Mouse (Mus musculus): ENCODE results near the gene Slk. TPM values are rescaled to one million over a fixed set of nuclear protein-coding genes. Genes with fewer than 3 reads are reported as not detected.
A peak's percentile ranks its signal among the peaks of the same experiment; 100 is the strongest.

The Slk gene
- polyA plus RNA-seq, 1 experiment from 2014 or later, result 13.8 TPM

GRCm38 (mm10) chr19:47651160-47651480, 71.6 kb downstream of the Slk start:
- WGBS, result 92% methylated on average over 5 of the region's 5 CpGs
- H3K27me3 ChIP-seq (ENCODE audit: control insufficient read depth, insufficient read depth, low read length), result no peaks in the 10 kb centered on the region
- H3K9me3 ChIP-seq (ENCODE audit: control insufficient read depth, low read length), result no peaks in the 10 kb centered on the region
- H3K4me1 ChIP-seq (ENCODE audit: control insufficient read depth, insufficient read depth, low read length), result no peaks in the 10 kb centered on the region
- no peak overlapping the region for H3K27ac ChIP-seq (ENCODE audit: low read depth, low read length)
- no peaks in the 10 kb centered on the region for H3K36me3 ChIP-seq (ENCODE audit: control insufficient read depth, insufficient read depth, low read length)
- ATAC-seq (ENCODE audit: insufficient read depth, low FRiP score, low TSS enrichment) (no peak), DNase-seq (ENCODE audit: low spot score) (no peak)
- no peak overlapping the region for H3K4me2 ChIP-seq (ENCODE audit: low read depth)
- H3K4me3 ChIP-seq (ENCODE audit: low read depth, low read length), result no peak overlapping the region
- H3K9ac ChIP-seq (ENCODE audit: low read length), result no peak overlapping the region

- ATAC-seq (ENCODE audit: insufficient read depth, low FRiP score, low TSS enrichment), result no peak
- 78% methylated on average over 8 of the region's 8 CpGs for WGBS
Measured at GRCm38 (mm10) chr19:47652255-47652654, 72.8 kb downstream of the Slk start.

GRCm38 (mm10) chr19:47653173-47653572, 73.7 kb downstream of the Slk start:
- no peaks in the 10 kb centered on the region for H3K36me3 ChIP-seq (ENCODE audit: control insufficient read depth, insufficient read depth, low read length)
- H3K27ac ChIP-seq (ENCODE audit: low read depth, low read length), result no peak overlapping the region
- ATAC-seq (ENCODE audit: insufficient read depth, low FRiP score, low TSS enrichment) (no peak), DNase-seq (ENCODE audit: low spot score) (no peak)
- H3K9ac ChIP-seq (ENCODE audit: low read length), result no peak overlapping the region
- H3K4me3 ChIP-seq (ENCODE audit: low read depth, low read length), result no peak overlapping the region
- no peaks in the 10 kb centered on the region for H3K9me3 ChIP-seq (ENCODE audit: control insufficient read depth, low read length)
- 91% methylated on average over 8 of the region's 8 CpGs for WGBS
- H3K4me2 ChIP-seq (ENCODE audit: low read depth), result no peak overlapping the region
- H3K27me3 ChIP-seq (ENCODE audit: control insufficient read depth, insufficient read depth, low read length), result no peaks in the 10 kb centered on the region
- H3K4me1 ChIP-seq (ENCODE audit: control insufficient read depth, insufficient read depth, low read length), result no peaks in the 10 kb centered on the region

More at GRCm38 (mm10) chr19:47652255-47652654, 72.8 kb downstream of the Slk start:
- no peak overlapping the region for H3K27ac ChIP-seq (ENCODE audit: low read depth, low read length)
- H3K9ac ChIP-seq (ENCODE audit: low read length), result no peak overlapping the region
- H3K4me3 ChIP-seq (ENCODE audit: low read depth, low read length), result no peak overlapping the region
- no peak for DNase-seq (ENCODE audit: low spot score)
- no peaks in the 10 kb centered on the region for H3K9me3 ChIP-seq (ENCODE audit: control insufficient read depth, low read length)
- H3K36me3 ChIP-seq (ENCODE audit: control insufficient read depth, insufficient read depth, low read length), result no peaks in the 10 kb centered on the region
- no peak overlapping the region for H3K4me2 ChIP-seq (ENCODE audit: low read depth)
- H3K27me3 ChIP-seq (ENCODE audit: control insufficient read depth, insufficient read depth, low read length), result no peaks in the 10 kb centered on the region
- H3K4me1 ChIP-seq (ENCODE audit: control insufficient read depth, insufficient read depth, low read length), result no peaks in the 10 kb centered on the region

- no peaks in the 10 kb centered on the region for H3K27me3 ChIP-seq (ENCODE audit: control insufficient read depth, insufficient read depth, low read length)
- H3K36me3 ChIP-seq (ENCODE audit: control insufficient read depth, insufficient read depth, low read length), result no peaks in the 10 kb centered on the region
- H3K27ac ChIP-seq (ENCODE audit: low read depth, low read length), result no peak overlapping the region
- H3K4me2 ChIP-seq (ENCODE audit: low read depth), result no peak overlapping the region
- no peak for ATAC-seq (ENCODE audit: insufficient read depth, low FRiP score, low TSS enrichment)
- no peak overlapping the region for H3K9ac ChIP-seq (ENCODE audit: low read length)
- no peak overlapping the region for H3K4me3 ChIP-seq (ENCODE audit: low read depth, low read length)
- no peak for DNase-seq (ENCODE audit: low spot score)
- no peaks in the 10 kb centered on the region for H3K9me3 ChIP-seq (ENCODE audit: control insufficient read depth, low read length)
- WGBS, result 75% methylated on average over 11 of the region's 11 CpGs
- H3K4me1 ChIP-seq (ENCODE audit: control insufficient read depth, insufficient read depth, low read length), result no peaks in the 10 kb centered on the region
Measured at GRCm38 (mm10) chr19:47654896-47655295, 75.4 kb downstream of the Slk start.

GRCm38 (mm10) chr19:47658914-47659535, 79.5 kb downstream of the Slk start:
- Histone ChIP-seq H3K4me3 (ENCODE audit: low read depth, low read length) (no peak overlapping the region), H3K4me2 (ENCODE audit: low read depth) (no peak overlapping the region), H3K36me3 (ENCODE audit: control insufficient read depth, insufficient read depth, low read length) (no peaks in the 10 kb centered on the region), H3K27me3 (ENCODE audit: control insufficient read depth, insufficient read depth, low read length) (no peaks in the 10 kb centered on the region), H3K4me1 (ENCODE audit: control insufficient read depth, insufficient read depth, low read length) (no peaks in the 10 kb centered on the region), H3K9me3 (ENCODE audit: control insufficient read depth, low read length) (no peaks in the 10 kb centered on the region), H3K27ac (ENCODE audit: low read depth, low read length) (no peak overlapping the region), H3K9ac (ENCODE audit: low read length) (peak overlapping the region; percentile 26; the same call in 1 of the 2 replicates)
- ATAC-seq (ENCODE audit: insufficient read depth, low FRiP score, low TSS enrichment), result 0 out of 2 replicates have a peak, but pooled peaks have one; percentile 63
- peak; percentile 56 for DNase-seq (ENCODE audit: low spot score)
- WGBS, result 30% methylated on average over 5 of the region's 5 CpGs

GRCm38 (mm10) chr19:47659765-47660408, 80.4 kb downstream of the Slk start:
- DNase-seq (ENCODE audit: low spot score), result no peak
- Histone ChIP-seq H3K4me3 (ENCODE audit: low read depth, low read length) (no peak overlapping the region), H3K9me3 (ENCODE audit: control insufficient read depth, low read length) (no peaks in the 10 kb centered on the region), H3K27ac (ENCODE audit: low read depth, low read length) (no peak overlapping the region), H3K27me3 (ENCODE audit: control insufficient read depth, insufficient read depth, low read length) (no peaks in the 10 kb centered on the region), H3K4me2 (ENCODE audit: low read depth) (no peak overlapping the region), H3K4me1 (ENCODE audit: control insufficient read depth, insufficient read depth, low read length) (no peaks in the 10 kb centered on the region), H3K36me3 (ENCODE audit: control insufficient read depth, insufficient read depth, low read length) (no peaks in the 10 kb centered on the region), H3K9ac (ENCODE audit: low read length) (no peak overlapping the region)
- 89% methylated on average over 9 of the region's 9 CpGs for WGBS
- ATAC-seq (ENCODE audit: insufficient read depth, low FRiP score, low TSS enrichment), result no peak

GRCm38 (mm10) chr19:47667601-47668000, 88.1 kb downstream of the Slk start:
- no peaks in the 10 kb centered on the region for H3K27me3 ChIP-seq (ENCODE audit: control insufficient read depth, insufficient read depth, low read length)
- H3K4me1 ChIP-seq (ENCODE audit: control insufficient read depth, insufficient read depth, low read length), result no peaks in the 10 kb centered on the region
- no peak overlapping the region for H3K4me3 ChIP-seq (ENCODE audit: low read depth, low read length)
- H3K9me3 ChIP-seq (ENCODE audit: control insufficient read depth, low read length), result no peaks in the 10 kb centered on the region
- no peak for ATAC-seq (ENCODE audit: insufficient read depth, low FRiP score, low TSS enrichment)
- H3K36me3 ChIP-seq (ENCODE audit: control insufficient read depth, insufficient read depth, low read length), result no peaks in the 10 kb centered on the region
- WGBS, result 63% methylated on average over 8 of the region's 8 CpGs
- DNase-seq (ENCODE audit: low spot score), result no peak
- no peak overlapping the region for H3K4me2 ChIP-seq (ENCODE audit: low read depth)
- H3K27ac ChIP-seq (ENCODE audit: low read depth, low read length), result no peak overlapping the region
- H3K9ac ChIP-seq (ENCODE audit: low read length), result no peak overlapping the region

- WGBS, result 61% methylated on average over 9 of the region's 9 CpGs
- no peaks in the 10 kb centered on the region for H3K4me1 ChIP-seq (ENCODE audit: control insufficient read depth, insufficient read depth, low read length)
- no peak overlapping the region for H3K4me3 ChIP-seq (ENCODE audit: low read depth, low read length)
- no peaks in the 10 kb centered on the region for H3K36me3 ChIP-seq (ENCODE audit: control insufficient read depth, insufficient read depth, low read length)
- H3K27me3 ChIP-seq (ENCODE audit: control insufficient read depth, insufficient read depth, low read length), result no peaks in the 10 kb centered on the region
- H3K9ac ChIP-seq (ENCODE audit: low read length), result no peak overlapping the region
- ATAC-seq (ENCODE audit: insufficient read depth, low FRiP score, low TSS enrichment) (no peak), DNase-seq (ENCODE audit: low spot score) (no peak)
- H3K27ac ChIP-seq (ENCODE audit: low read depth, low read length), result no peak overlapping the region
- H3K4me2 ChIP-seq (ENCODE audit: low read depth), result no peak overlapping the region
- H3K9me3 ChIP-seq (ENCODE audit: control insufficient read depth, low read length), result no peaks in the 10 kb centered on the region
Measured at GRCm38 (mm10) chr19:47668399-47668798, 88.9 kb downstream of the Slk start.

- 40% methylated on average over 8 of the region's 8 CpGs for WGBS
- no peak overlapping the region for H3K9ac ChIP-seq (ENCODE audit: low read length)
- ATAC-seq (ENCODE audit: insufficient read depth, low FRiP score, low TSS enrichment), result no peak
Measured at GRCm38 (mm10) chr19:47674419-47674818, 94.9 kb downstream of the Slk start.

More at GRCm38 (mm10) chr19:47674419-47674818, 94.9 kb downstream of the Slk start:
- no peak overlapping the region for H3K4me2 ChIP-seq (ENCODE audit: low read depth)
- no peak overlapping the region for H3K27ac ChIP-seq (ENCODE audit: low read depth, low read length)
- peak; percentile 56 for DNase-seq (ENCODE audit: low spot score)
- no peaks in the 10 kb centered on the region for H3K4me1 ChIP-seq (ENCODE audit: control insufficient read depth, insufficient read depth, low read length)
- H3K4me3 ChIP-seq (ENCODE audit: low read depth, low read length), result no peak overlapping the region
- H3K9me3 ChIP-seq (ENCODE audit: control insufficient read depth, low read length), result no peaks in the 10 kb centered on the region
- no peaks in the 10 kb centered on the region for H3K27me3 ChIP-seq (ENCODE audit: control insufficient read depth, insufficient read depth, low read length)
- no peaks in the 10 kb centered on the region for H3K36me3 ChIP-seq (ENCODE audit: control insufficient read depth, insufficient read depth, low read length)

Measured in neural tube, embryonic 11.5 days (tissue).